Mouse (Mus musculus) heart, embryonic 13.5 days (tissue): Measurements from ENCODE around the gene Traf2. TPM values are rescaled to one million over a fixed set of nuclear protein-coding genes. Genes with fewer than 3 reads are reported as not detected.

Source experiments
- ATAC-seq: fragments of 200-750 bp; cut with Nextera tagmentation; 2 replicates; pipeline ENCODE4 v1.8.0; 2017; ENCODE audit warnings: moderate TSS enrichment; ENCODE audit not compliant: insufficient number of reproducible peaks, low FRiP score, low TSS enrichment; ENCODE audit errors: extremely low read depth
- H3K27ac ChIP-seq: fragments of 300-500 bp; sonication (generic); replicated peaks from 2 replicates; pipeline ENCODE4 v1.5.1; 2015; ENCODE audit warnings: moderate library complexity, mild to moderate bottlenecking, inconsistent platforms
- H3K27me3 ChIP-seq: fragments of 300-500 bp; sonication (generic); replicated peaks from 2 replicates; pipeline ENCODE4 v1.6.1; 2015; ENCODE audit warnings: mild to moderate bottlenecking, inconsistent platforms
- H3K36me3 ChIP-seq: fragments of 300-500 bp; sonication (generic); 2 replicates; pipeline ENCODE4 v1.6.1; 2015; ENCODE audit warnings: mild to moderate bottlenecking, inconsistent platforms
- H3K4me1 ChIP-seq: fragments of 300-500 bp; sonication (generic); 2 replicates; pipeline ENCODE4 v1.6.1; 2015; ENCODE audit warnings: inconsistent platforms
- H3K4me2 ChIP-seq: fragments of 300-500 bp; sonication (generic); 2 replicates; pipeline ENCODE4 v1.6.1; 2015; ENCODE audit warnings: inconsistent platforms, mild to moderate bottlenecking, moderate library complexity
- H3K4me3 ChIP-seq: fragments of 300-500 bp; sonication (generic); 2 replicates; pipeline ENCODE4 v1.5.1; 2015; ENCODE audit warnings: moderate library complexity, mild to moderate bottlenecking, inconsistent platforms
- H3K9ac ChIP-seq: fragments of 300-500 bp; sonication (generic); 2 replicates; pipeline ENCODE4 v1.6.1; 2015; ENCODE audit warnings: inconsistent platforms, mild to moderate bottlenecking, moderate library complexity
- H3K9me3 ChIP-seq: fragments of 300-500 bp; sonication (generic); 2 replicates; pipeline ENCODE4 v1.6.1; 2016; ENCODE audit warnings: inconsistent platforms
- WGBS: fragments of 180-500 bp; shearing (Covaris S2); methylation state at CpG from one replicate; pipeline ENCODE4 v1.1.7; 2015; ENCODE audit warnings: mixed read lengths; 5-methylcytosine and 5-hydroxymethylcytosine counted together
- polyA plus RNA-seq: library from polyadenylated mRNA; unstranded; fragments of >200 nt; fragmentation: Nextera tagmentation; extraction: Ambion mirVana; gene quantifications from 2 replicates; pipeline ENCODE4 v1.2.1, GENCODE M21; 2015

Gene Traf2
- polyA plus RNA-seq, 1 experiment from 2014 or later = 21.0 TPM

GRCm38 (mm10) chr2:25501593-25502486, 44.9 kb downstream of the Traf2 start, which contains the start of gene C8g:
C8g (minus strand) TSS chr2:25501719.
- no peak for ATAC-seq
- WGBS = 75% methylated on average over 20 of the region's 20 CpGs

GRCm38 (mm10) chr2:25500576-25501405, 45.9 kb downstream of the Traf2 start, which contains the start of gene Fbxw5:
Fbxw5 (plus strand) TSS chr2:25500750.
- peak within 1 kb of the TSS; percentile 70 for H3K27ac ChIP-seq
- ATAC-seq = peak; percentile 70
- 2% methylated on average over 31 of the region's 44 CpGs for WGBS
- peak within 1 kb of the TSS; percentile 95 for H3K9ac ChIP-seq
- H3K9me3 ChIP-seq = no peaks in the 10 kb centered on the region
- H3K4me2 ChIP-seq = peak within 1 kb of the TSS; percentile 96
- no peaks in the 10 kb centered on the region for H3K27me3 ChIP-seq
- peaks cover 36% of the 10 kb centered on the region for H3K36me3 ChIP-seq
- peaks cover 30% of the 10 kb centered on the region for H3K4me1 ChIP-seq
- H3K4me3 ChIP-seq = peak within 1 kb of the TSS; percentile 79

More at GRCm38 (mm10) chr2:25501593-25502486, 44.9 kb downstream of the Traf2 start, which contains the start of gene C8g:
- H3K27ac ChIP-seq = peak within 1 kb of the TSS; percentile 70
- peak within 1 kb of the TSS; percentile 79 for H3K4me3 ChIP-seq
- H3K9ac ChIP-seq = peak within 1 kb of the TSS; percentile 95
- peaks cover 37% of the 10 kb centered on the region for H3K36me3 ChIP-seq
- peak within 1 kb of the TSS; percentile 96 for H3K4me2 ChIP-seq
- peaks cover 30% of the 10 kb centered on the region for H3K4me1 ChIP-seq
- H3K27me3 ChIP-seq = no peaks in the 10 kb centered on the region
- no peaks in the 10 kb centered on the region for H3K9me3 ChIP-seq

- WGBS = 58% methylated on average over 6 of the region's 6 CpGs
- no peak for ATAC-seq
- peak overlapping the region; percentile 79 for H3K4me3 ChIP-seq
These were observed 46.6 kb downstream of the Traf2 start for GRCm38 (mm10) chr2:25500071-25500575.

DNA sequence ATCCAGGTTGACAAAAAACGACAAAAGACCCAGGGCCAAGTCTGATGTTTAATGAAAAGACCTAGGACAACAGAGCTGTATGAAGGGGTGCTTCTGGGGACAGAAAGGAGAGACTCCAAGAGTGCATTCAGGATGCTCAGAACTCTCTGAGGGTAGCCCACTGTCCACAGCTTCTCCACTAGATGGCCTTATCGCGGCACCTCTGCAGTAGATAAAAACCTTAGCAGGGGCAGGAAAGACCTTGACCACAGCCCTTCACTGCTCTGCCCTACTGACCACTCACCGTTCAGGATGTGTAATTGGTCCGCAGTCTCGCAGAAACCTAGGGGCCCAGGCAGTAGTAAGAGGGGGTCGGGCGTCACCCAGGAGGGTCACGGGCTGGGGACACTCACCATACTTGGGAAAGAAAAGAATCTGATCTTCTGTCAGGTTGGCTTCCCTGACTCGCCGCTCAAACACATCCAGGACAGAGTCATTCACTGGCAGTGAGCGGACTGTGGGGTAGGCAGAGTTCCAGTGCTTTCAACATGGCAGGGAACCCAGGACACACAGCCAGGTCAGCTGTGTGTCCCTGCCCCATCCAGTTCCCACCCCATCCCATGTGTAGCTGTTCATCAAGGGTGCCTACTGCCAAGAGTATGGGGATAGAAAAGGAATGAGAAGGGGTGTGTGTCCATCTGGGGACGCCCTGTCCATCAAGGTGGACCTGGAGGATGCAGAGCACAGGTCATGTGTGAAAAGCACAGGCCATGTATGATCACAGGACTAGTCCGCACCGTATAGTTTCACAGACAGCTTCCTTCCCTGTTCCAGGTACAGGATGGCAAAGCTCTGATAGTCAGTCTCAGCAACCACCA, 47.9 kb downstream of the Traf2 start:
- H3K36me3 ChIP-seq = peaks cover 17% of the 10 kb centered on the region
- H3K4me2 ChIP-seq = no peak overlapping the region
- H3K27ac ChIP-seq = no peak overlapping the region
- H3K27me3 ChIP-seq = no peaks in the 10 kb centered on the region
- H3K4me1 ChIP-seq = peaks cover 30% of the 10 kb centered on the region
- H3K9me3 ChIP-seq = no peaks in the 10 kb centered on the region
- WGBS = 58% methylated on average over 15 of the region's 15 CpGs
- H3K4me3 ChIP-seq = no peak overlapping the region
- H3K9ac ChIP-seq = no peak overlapping the region
- ATAC-seq = no peak

More at GRCm38 (mm10) chr2:25500071-25500575, 46.6 kb downstream of the Traf2 start:
- Histone ChIP-seq H3K36me3 (peaks cover 29% of the 10 kb centered on the region), H3K9ac (peak overlapping the region; percentile 95), H3K4me1 (peaks cover 30% of the 10 kb centered on the region), H3K27me3 (no peaks in the 10 kb centered on the region), H3K9me3 (no peaks in the 10 kb centered on the region), H3K4me2 (peak overlapping the region; percentile 96), H3K27ac (peak overlapping the region; percentile 54; the same call in 1 of the 2 replicates)

- ATAC-seq = no peak
- no peaks in the 10 kb centered on the region for H3K9me3 ChIP-seq
- H3K27me3 ChIP-seq = no peaks in the 10 kb centered on the region
- H3K36me3 ChIP-seq = peaks cover 8% of the 10 kb centered on the region
- no peak overlapping the region for H3K4me2 ChIP-seq
- H3K4me1 ChIP-seq = peaks cover 30% of the 10 kb centered on the region
- H3K4me3 ChIP-seq = no peak overlapping the region
- H3K27ac ChIP-seq = 0 out of 2 replicates have a peak overlapping the region, but pooled peaks have one; percentile 1
- 54% methylated on average over 6 of the region's 6 CpGs for WGBS
- peak overlapping the region; percentile 42; the same call in 1 of the 2 replicates for H3K9ac ChIP-seq
These were observed 48.7 kb downstream of the Traf2 start for GRCm38 (mm10) chr2:25497846-25498575.

DNA sequence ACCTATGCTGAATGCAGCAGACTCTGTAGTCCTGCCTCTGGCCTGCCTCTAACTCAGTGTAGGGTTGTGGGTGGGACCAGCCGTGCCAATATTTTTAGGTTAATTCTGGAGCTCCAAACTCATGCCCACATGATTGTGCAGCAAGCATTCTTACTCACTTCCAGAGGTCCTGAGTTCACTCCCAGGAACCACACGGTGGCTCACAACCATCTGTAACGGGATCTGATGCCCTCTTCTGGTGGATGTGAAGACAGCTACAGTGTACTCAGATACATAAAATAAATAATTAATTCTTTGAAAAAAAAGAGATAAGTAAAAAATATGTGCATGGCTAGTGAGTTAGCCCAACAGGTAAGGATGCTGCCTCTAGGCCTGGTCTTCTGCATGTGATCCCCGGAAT, 50.3 kb downstream of the Traf2 start:
- no peak overlapping the region for H3K9ac ChIP-seq
- H3K27me3 ChIP-seq = no peaks in the 10 kb centered on the region
- no peak overlapping the region for H3K4me3 ChIP-seq
- H3K36me3 ChIP-seq = no peaks in the 10 kb centered on the region
- H3K27ac ChIP-seq = no peak overlapping the region
- 38% methylated on average over 4 of the region's 4 CpGs for WGBS
- H3K9me3 ChIP-seq = no peaks in the 10 kb centered on the region
- ATAC-seq = no peak
- peaks cover 17% of the 10 kb centered on the region for H3K4me1 ChIP-seq
- no peak overlapping the region for H3K4me2 ChIP-seq

- Histone ChIP-seq H3K9me3 (no peaks in the 10 kb centered on the region), H3K4me2 (no peak within 1 kb of the TSS), H3K36me3 (no peaks in the 10 kb centered on the region), H3K4me1 (peaks cover 8% of the 10 kb centered on the region; the same call in 1 of the 2 replicates), H3K9ac (no peak within 1 kb of the TSS), H3K4me3 (no peak within 1 kb of the TSS), H3K27me3 (no peaks in the 10 kb centered on the region), H3K27ac (no peak within 1 kb of the TSS)
- WGBS = 68% methylated on average over 5 of the region's 5 CpGs
- no peak for ATAC-seq
These were observed 53.2 kb downstream of the Traf2 start, which contains the start of gene Lcn12 for GRCm38 (mm10) chr2:25493476-25493961. Lcn12 (minus strand) TSS chr2:25493911.

DNA sequence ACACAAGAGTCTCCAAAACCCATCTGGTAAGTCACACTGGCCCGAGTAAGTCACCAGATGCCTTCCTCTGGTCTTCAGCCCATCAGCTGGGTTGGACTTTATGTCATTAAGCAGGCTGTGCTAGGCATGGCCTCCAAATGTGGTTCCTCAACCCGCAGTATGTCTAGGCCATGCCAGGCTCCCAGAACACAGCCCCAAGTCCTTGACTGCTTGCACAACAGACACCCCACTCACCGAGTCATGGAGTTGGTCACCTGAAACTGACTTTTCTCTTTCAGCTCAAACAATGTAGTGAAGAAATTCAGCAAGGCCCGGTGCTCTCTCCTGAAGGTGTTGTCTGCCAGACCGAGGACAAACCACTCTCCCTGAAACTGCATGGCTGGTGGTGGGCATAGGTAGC, 53.8 kb downstream of the Traf2 start:
- ATAC-seq = no peak
- Histone ChIP-seq H3K27me3 (0 out of 2 replicates have a peak, but pooled peaks cover 3% of the 10 kb centered on the region), H3K9me3 (no peaks in the 10 kb centered on the region), H3K36me3 (no peaks in the 10 kb centered on the region), H3K4me3 (no peak overlapping the region), H3K9ac (no peak overlapping the region), H3K27ac (no peak overlapping the region), H3K4me2 (no peak overlapping the region), H3K4me1 (peaks cover 5% of the 10 kb centered on the region; the same call in 1 of the 2 replicates)
- 70% methylated on average over 5 of the region's 5 CpGs for WGBS

GRCm38 (mm10) chr2:25488671-25489068, 58.1 kb downstream of the Traf2 start:
- Histone ChIP-seq H3K4me1 (no peaks in the 10 kb centered on the region), H3K27me3 (peaks cover 17% of the 10 kb centered on the region), H3K4me2 (no peak overlapping the region), H3K36me3 (no peaks in the 10 kb centered on the region), H3K9me3 (no peaks in the 10 kb centered on the region), H3K27ac (no peak overlapping the region), H3K9ac (no peak overlapping the region), H3K4me3 (no peak overlapping the region)
- 60% methylated on average over 7 of the region's 7 CpGs for WGBS
- ATAC-seq = no peak
